Mouse (Mus musculus) lung, embryonic 16.5 days (tissue): ENCODE results near the gene Nlk. TPM values are rescaled to one million over a fixed set of nuclear protein-coding genes. Genes with fewer than 3 reads are reported as not detected.
"Not testable (repeated sequence)": the region's sequence is repeated elsewhere in the genome, so short reads cannot be mapped to it uniquely, and the experiment has no call there.

Experiments
- ATAC-seq: fragments of 200-750 bp; cut with Nextera tagmentation; 2 replicates; pipeline ENCODE4 v1.8.0; 2017; ENCODE audit warnings: low read depth, mild to moderate bottlenecking, moderate library complexity
- H3K27ac ChIP-seq: fragments of 300-500 bp; sonication (generic); 2 replicates; pipeline ENCODE4 v1.5.1; 2014; ENCODE audit warnings: mild to moderate bottlenecking, control low read depth, low read length
- H3K27me3 ChIP-seq: fragments of 300-500 bp; sonication (generic); 2 replicates; pipeline ENCODE4 v1.6.1; 2014; ENCODE audit warnings: low read depth, low read length, mixed read lengths; ENCODE audit not compliant: control insufficient read depth, insufficient read depth
- H3K36me3 ChIP-seq: fragments of 300-500 bp; sonication (generic); 2 replicates; pipeline ENCODE4 v1.6.1; 2014; ENCODE audit warnings: low read length; ENCODE audit not compliant: control insufficient read depth, insufficient read depth
- H3K4me1 ChIP-seq: fragments of 300-500 bp; sonication (generic); replicated peaks from 2 replicates; pipeline ENCODE4 v1.6.1; 2014; ENCODE audit warnings: low read length, mixed read lengths; ENCODE audit not compliant: control insufficient read depth, insufficient read depth
- H3K4me2 ChIP-seq: fragments of 300-500 bp; sonication (generic); 2 replicates; pipeline ENCODE4 v1.6.1; 2014; ENCODE audit warnings: low read depth, low read length, control low read depth
- H3K4me3 ChIP-seq: fragments of 300-500 bp; sonication (generic); 2 replicates; pipeline ENCODE4 v1.5.1; 2014; ENCODE audit warnings: mild to moderate bottlenecking, low read length, control low read depth
- H3K9ac ChIP-seq: fragments of 300-500 bp; sonication (generic); 2 replicates; pipeline ENCODE4 v1.6.1; 2014; ENCODE audit warnings: low read length, control low read depth
- H3K9me3 ChIP-seq: fragments of 300-500 bp; sonication (generic); 2 replicates; pipeline ENCODE4 v1.6.1; 2016; ENCODE audit warnings: low read length; ENCODE audit not compliant: control insufficient read depth
- WGBS: fragments of 180-500 bp; shearing (Covaris S2); extraction: QIAGEN DNeasy Blood & Tissue Kit; methylation state at CpG from one replicate; pipeline ENCODE4 v1.1.7; 2014; 5-methylcytosine and 5-hydroxymethylcytosine counted together
- polyA plus RNA-seq: library from polyadenylated mRNA; unstranded; fragments of >200 nt; fragmentation: Nextera tagmentation; extraction: Ambion mirVana; gene quantifications from 2 replicates; pipeline ENCODE4 v1.2.1, GENCODE M21; 2015

Gene Nlk
- polyA plus RNA-seq, 1 experiment from 2014 or later: 13.6 TPM

DNA sequence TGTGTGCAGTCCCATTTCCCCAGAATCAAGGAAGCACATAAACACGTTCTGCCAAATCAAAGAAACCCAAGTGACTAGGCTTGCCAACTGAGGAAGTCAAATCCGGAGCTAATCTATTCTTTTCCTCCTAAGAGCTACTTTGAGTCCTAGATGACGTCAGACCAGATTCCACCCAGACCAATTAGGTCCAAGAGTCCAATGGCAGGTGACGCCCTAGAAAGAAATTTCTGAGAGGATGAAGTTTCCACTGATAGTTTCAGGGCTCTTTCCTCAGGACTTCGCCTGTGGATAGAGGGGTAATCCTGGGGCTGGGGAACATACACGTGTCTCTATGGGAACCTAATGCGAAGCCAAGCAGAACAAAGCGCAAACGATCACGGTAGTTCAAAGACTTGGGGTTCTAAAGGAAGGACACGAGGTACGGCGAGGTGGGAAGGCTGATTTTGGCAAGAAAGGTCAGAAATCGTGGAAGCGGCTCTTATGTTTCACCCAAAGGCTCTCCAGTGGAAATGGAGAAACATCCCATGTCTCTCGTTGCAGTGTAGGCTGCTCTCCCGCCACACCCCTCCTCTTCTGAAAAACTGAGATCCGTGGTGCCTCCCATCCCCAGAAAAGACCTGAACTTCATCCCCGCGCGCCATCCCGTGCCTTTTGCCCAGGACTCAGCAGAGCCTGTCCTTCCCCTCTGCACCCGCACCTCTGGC is 161.6 kb downstream of the Nlk start:
- Histone ChIP-seq H3K4me1 (peaks cover 24% of the 10 kb centered on the region), H3K36me3 (peaks cover 10% of the 10 kb centered on the region), H3K4me3 (peak overlapping the region; percentile 97), H3K4me2 (peak overlapping the region; percentile 75), H3K27ac (peak overlapping the region; percentile 97), H3K9ac (peak overlapping the region; percentile 92), H3K27me3 (no peaks in the 10 kb centered on the region), H3K9me3 (no peaks in the 10 kb centered on the region)
- under 1% methylated on average over 23 of the region's 23 CpGs for WGBS
- ATAC-seq: peak; percentile 55

DNA sequence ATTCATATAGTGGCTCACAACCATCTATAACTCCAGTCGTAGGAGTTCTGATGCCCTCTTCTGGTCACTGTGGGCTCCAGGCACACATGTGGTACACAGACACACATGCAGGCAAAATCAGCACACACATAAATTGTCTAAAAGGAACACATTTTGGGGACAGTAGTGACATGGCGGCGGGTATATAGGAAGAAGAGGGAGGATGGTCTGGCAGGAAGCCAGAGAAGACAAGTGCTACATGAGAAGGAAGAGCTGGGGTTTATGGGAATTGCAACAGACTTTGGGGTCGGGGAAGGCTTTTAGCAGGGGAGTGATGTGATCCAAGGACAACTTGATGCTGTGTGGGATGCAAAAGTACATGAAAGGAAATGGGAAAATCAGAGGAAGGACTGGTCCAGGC is 162.7 kb downstream of the Nlk start:
- H3K4me3 ChIP-seq: peak overlapping the region; percentile 97
- H3K4me2 ChIP-seq: peak overlapping the region; percentile 75
- H3K4me1 ChIP-seq: peaks cover 24% of the 10 kb centered on the region
- H3K9me3 ChIP-seq: no peaks in the 10 kb centered on the region
- peak overlapping the region; percentile 97 for H3K27ac ChIP-seq
- peaks cover 6% of the 10 kb centered on the region for H3K36me3 ChIP-seq
- ATAC-seq: no peak
- WGBS: 52% methylated on average over 4 of the region's 4 CpGs
- H3K27me3 ChIP-seq: no peaks in the 10 kb centered on the region
- no peak overlapping the region; the same call in 1 of the 2 replicates for H3K9ac ChIP-seq

DNA sequence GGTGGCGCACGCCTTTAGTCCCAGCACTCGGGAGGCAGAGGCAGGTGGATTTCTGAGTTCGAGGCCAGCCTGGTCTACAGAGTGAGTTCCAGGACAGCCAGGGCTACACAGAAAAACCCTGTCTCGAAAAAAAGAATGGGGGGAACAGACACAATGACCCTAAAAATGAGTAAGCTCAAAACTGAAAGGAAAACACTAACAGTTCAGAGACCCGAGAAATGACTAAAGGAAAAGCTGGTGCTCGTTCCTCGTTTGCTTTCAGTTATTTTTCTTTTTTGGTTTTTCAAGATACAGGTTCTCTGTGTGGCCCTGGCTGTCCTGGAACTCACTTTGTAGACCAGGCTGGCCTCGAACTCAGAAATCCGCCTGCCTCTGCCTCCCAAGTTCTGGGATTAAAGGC is 165.7 kb downstream of the Nlk start:
- H3K9ac ChIP-seq, H3K4me2 ChIP-seq, H3K4me3 ChIP-seq, H3K9me3 ChIP-seq, H3K27me3 ChIP-seq, ATAC-seq: not testable (repeated sequence)
- H3K36me3 ChIP-seq: peaks cover 28% of the 10 kb centered on the region
- H3K27ac ChIP-seq: peak overlapping the region; percentile 56
- 90% methylated on average over 10 of the region's 10 CpGs for WGBS
- H3K4me1 ChIP-seq: peaks cover 12% of the 10 kb centered on the region

DNA sequence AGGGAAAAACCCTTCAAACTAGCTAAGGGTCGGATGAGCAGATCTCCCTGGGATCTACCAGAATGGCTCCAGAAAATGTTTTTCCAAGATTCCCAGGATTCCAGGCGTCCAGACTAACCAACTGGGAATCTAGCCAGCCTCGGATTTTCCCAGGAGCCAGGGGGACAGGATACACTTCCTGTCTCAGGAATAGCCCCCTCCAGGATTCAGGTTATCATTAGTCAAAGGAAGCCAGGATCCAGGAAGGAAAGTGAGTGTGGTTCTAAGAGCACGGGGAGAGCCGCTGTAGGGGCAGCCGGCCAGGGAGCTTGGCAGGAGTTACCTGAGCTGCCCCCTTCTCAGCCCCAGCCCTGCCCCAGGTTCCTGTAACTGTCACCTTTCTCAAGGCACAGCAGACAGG is 166.1 kb downstream of the Nlk start:
- Histone ChIP-seq H3K36me3 (peaks cover 33% of the 10 kb centered on the region), H3K4me2 (0 out of 2 replicates have a peak overlapping the region, but pooled peaks have one; percentile 22), H3K4me1 (peaks cover 12% of the 10 kb centered on the region), H3K27ac (peak overlapping the region; percentile 78), H3K4me3 (no peak overlapping the region), H3K27me3 (no peaks in the 10 kb centered on the region), H3K9me3 (no peaks in the 10 kb centered on the region), H3K9ac (no peak overlapping the region)
- ATAC-seq: no peak
- WGBS: 44% methylated on average over 6 of the region's 6 CpGs

DNA sequence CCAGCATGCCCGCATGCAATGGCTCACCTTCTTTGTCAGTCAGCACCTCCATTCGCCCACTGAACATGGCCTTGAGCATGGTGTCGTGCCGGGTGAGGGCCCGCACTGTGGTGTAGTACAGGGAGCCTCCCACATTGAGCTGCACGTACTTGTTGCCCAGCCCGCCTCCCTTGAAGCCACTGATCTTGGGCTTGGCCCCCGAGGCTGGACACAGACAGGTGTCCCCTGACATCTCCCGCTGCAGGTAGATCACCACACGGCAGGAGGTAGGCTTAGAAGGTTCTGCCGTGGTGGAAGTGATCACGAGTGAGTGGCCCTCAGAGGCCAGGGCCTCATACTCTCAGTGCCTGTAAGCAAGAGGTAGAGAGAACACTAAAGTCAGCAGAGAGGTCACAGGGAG is 167.2 kb downstream of the Nlk start:
- WGBS: 88% methylated on average over 12 of the region's 12 CpGs
- H3K36me3 ChIP-seq: peaks cover 39% of the 10 kb centered on the region
- no peak for ATAC-seq
- peaks cover 9% of the 10 kb centered on the region for H3K4me1 ChIP-seq
- no peak overlapping the region for H3K4me3 ChIP-seq
- H3K27ac ChIP-seq: no peak overlapping the region
- no peak overlapping the region for H3K4me2 ChIP-seq
- no peaks in the 10 kb centered on the region for H3K9me3 ChIP-seq
- H3K27me3 ChIP-seq: no peaks in the 10 kb centered on the region
- H3K9ac ChIP-seq: no peak overlapping the region

DNA sequence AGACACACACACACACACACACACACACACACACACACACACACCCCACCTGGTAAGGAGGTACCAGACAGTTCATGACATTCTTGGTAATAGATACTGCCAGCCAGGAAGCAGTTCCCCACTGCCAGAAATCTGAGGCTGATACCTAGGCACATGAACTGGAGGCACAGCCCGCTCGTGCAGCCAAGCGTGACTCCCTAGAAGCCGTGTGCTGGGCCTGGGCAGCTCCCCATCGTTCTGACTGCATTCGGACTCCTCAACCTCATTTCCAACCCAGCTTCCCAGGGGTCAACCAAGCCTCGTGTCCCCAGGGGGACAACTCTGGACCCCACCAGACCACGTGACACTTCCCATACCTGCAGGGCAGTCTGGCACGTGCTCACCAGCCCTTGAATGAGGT is 168.5 kb downstream of the Nlk start:
- Histone ChIP-seq H3K4me1 (peaks cover 4% of the 10 kb centered on the region; the same call in 1 of the 2 replicates), H3K27ac (no peak overlapping the region), H3K4me2 (no peak overlapping the region), H3K27me3 (no peaks in the 10 kb centered on the region), H3K4me3 (no peak overlapping the region), H3K9me3 (no peaks in the 10 kb centered on the region), H3K9ac (no peak overlapping the region), H3K36me3 (peaks cover 51% of the 10 kb centered on the region)
- ATAC-seq: no peak
- 89% methylated on average over 9 of the region's 9 CpGs for WGBS

DNA sequence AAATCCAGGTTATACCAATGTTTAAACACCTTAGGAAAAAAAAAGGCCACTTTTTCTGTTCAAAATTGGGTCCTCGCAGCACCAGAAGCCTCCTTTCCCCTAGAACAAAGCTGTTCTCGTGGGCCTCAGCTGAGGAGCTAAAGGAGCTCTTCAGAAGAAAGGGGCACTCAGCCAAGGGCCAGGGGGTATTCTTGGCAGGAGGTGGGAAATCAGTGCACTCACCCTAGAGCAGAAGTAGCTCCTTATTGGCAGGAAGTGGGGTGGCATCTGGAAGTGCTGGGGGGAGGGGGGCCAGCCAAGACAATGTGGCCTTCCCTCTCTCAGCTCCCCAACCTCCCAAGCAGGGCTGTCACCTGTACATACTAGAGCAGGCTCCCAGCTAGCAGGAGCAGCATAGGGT is 172.3 kb downstream of the Nlk start:
- peak overlapping the region; percentile 43 for H3K27ac ChIP-seq
- no peak overlapping the region for H3K4me3 ChIP-seq
- 45% methylated on average over 2 of the region's 2 CpGs for WGBS
- peaks cover 80% of the 10 kb centered on the region for H3K36me3 ChIP-seq
- H3K27me3 ChIP-seq: no peaks in the 10 kb centered on the region
- no peaks in the 10 kb centered on the region for H3K9me3 ChIP-seq
- peak; percentile 44 for ATAC-seq
- H3K9ac ChIP-seq: no peak overlapping the region
- H3K4me2 ChIP-seq: no peak overlapping the region
- 0 out of 2 replicates have a peak, but pooled peaks cover 2% of the 10 kb centered on the region for H3K4me1 ChIP-seq

DNA sequence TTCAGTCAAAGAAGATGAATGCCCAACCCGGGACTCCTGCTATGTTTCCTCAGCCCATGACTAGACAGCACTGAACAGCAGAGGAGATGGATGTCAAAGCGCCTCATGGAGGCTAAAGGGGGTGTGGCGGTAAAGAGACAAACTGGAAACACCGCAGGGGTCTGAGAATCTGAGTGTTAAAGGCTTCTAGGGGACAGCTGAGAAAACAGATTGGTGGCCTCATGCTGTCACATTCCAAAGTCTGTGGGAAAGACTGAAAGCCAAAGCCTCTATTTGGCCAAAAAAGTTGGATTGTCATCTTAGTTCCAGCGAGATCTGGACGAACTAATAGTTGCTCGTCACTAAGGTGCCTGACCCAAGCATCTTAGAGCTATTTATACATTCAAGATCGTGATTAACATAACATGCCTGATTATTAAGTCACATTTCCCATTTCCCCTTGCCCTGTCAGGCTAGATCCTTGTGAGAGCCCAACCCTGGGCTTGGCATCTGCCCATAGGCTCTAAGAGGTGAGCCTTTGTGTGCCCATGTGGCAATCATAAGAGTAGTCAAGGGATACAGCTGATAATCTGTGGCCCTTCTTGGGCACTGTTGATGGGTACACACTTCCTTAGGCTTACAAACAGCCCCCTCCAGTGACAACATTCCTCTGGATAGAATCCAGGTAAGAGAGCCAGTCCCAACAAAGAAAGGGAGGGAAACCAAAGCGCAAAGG is 173.8 kb downstream of the Nlk start:
- no peaks in the 10 kb centered on the region for H3K27me3 ChIP-seq
- H3K4me1 ChIP-seq: 0 out of 2 replicates have a peak, but pooled peaks cover 2% of the 10 kb centered on the region
- no peak overlapping the region for H3K4me3 ChIP-seq
- 68% methylated on average over 9 of the region's 9 CpGs for WGBS
- no peak overlapping the region for H3K9ac ChIP-seq
- H3K4me2 ChIP-seq: no peak overlapping the region
- H3K27ac ChIP-seq: no peak overlapping the region
- ATAC-seq: no peak
- no peaks in the 10 kb centered on the region for H3K9me3 ChIP-seq
- peaks cover 73% of the 10 kb centered on the region for H3K36me3 ChIP-seq

DNA sequence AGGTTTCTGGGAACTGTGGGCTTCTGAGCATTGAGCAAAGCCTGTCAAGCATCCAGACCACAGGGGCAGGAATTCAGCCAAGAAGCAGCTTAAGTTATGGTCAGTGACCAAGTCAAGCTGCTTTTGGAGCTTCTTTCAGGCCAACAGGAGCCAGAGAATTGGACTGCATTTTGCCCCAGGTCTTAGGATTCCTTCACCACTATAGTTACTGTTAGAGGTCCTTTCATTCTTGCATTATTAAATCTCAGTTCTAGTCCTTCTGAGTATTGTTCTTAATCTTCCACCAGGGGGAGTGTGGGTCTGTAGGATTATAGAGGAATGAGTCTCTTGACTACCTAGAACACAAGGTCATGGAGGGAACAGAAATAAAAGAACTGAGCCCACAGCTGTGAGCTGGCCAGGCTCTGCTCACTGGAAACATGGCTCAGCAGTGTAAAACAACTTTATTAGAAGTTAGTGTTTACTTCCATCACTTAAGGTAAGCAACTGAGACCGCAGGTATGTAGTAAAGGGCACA is 174.6 kb downstream of the Nlk start:
- Histone ChIP-seq H3K4me1 (0 out of 2 replicates have a peak, but pooled peaks cover 2% of the 10 kb centered on the region), H3K9ac (no peak overlapping the region), H3K27ac (no peak overlapping the region), H3K4me2 (no peak overlapping the region), H3K4me3 (no peak overlapping the region), H3K9me3 (no peaks in the 10 kb centered on the region), H3K27me3 (no peaks in the 10 kb centered on the region), H3K36me3 (peaks cover 74% of the 10 kb centered on the region)
- no peak for ATAC-seq
- 84% methylated on average over 1 of the region's 1 CpGs for WGBS
